Mouse (Mus musculus): ENCODE measurements at regions not wholly inside any gene's neighbourhood (a gene's known extent, or its start where the extent isn't known, plus 50 kb on each side); places are given as distances from the start of the nearest gene placed in this dataset.

- no peak for TF ChIP-seq CTCF (conservative IDR thresholded peaks at IDR 0.05; ENCODE audit: low read length)
- no peak for TF ChIP-seq NANOG (IDR thresholded peaks at IDR 0.05; ENCODE audit: borderline replicate concordance, low read length)
These were observed 63.1 kb upstream of the Cxcl12 start for GRCm38 (mm10) chr6:117105182-117105589.

Measured in E14TG2a.4 (cell line).